Mouse (Mus musculus) midbrain, embryonic 12.5 days (tissue): Measurements from ENCODE around the gene Tmprss3. TPM values are rescaled to one million over a fixed set of nuclear protein-coding genes. Genes with fewer than 3 reads are reported as not detected.

Source experiments
- ATAC-seq: fragments of 200-750 bp; cut with Nextera tagmentation; 2 replicates; pipeline ENCODE4 v1.8.0; 2017; ENCODE audit warnings: low read depth, moderate TSS enrichment, moderate library complexity; ENCODE audit not compliant: low FRiP score
- H3K27ac ChIP-seq: fragments of 300-500 bp; sonication (generic); replicated peaks from 2 replicates; pipeline ENCODE4 v1.5.1; 2016; ENCODE audit warnings: mild to moderate bottlenecking
- H3K27me3 ChIP-seq: fragments of 300-500 bp; sonication (generic); 2 replicates; pipeline ENCODE4 v1.6.1; 2016; ENCODE audit warnings: mild to moderate bottlenecking
- H3K36me3 ChIP-seq: fragments of 300-500 bp; sonication (generic); 2 replicates; pipeline ENCODE4 v1.6.1; 2016
- H3K4me1 ChIP-seq: fragments of 300-500 bp; sonication (generic); 2 replicates; pipeline ENCODE4 v1.6.1; 2016
- H3K4me2 ChIP-seq: fragments of 300-500 bp; sonication (generic); replicated peaks from 2 replicates; pipeline ENCODE4 v1.6.1; 2016; ENCODE audit warnings: mild to moderate bottlenecking, moderate library complexity
- H3K4me3 ChIP-seq: fragments of 300-500 bp; sonication (generic); 2 replicates; pipeline ENCODE4 v1.5.1; 2016; ENCODE audit warnings: mild to moderate bottlenecking
- H3K9ac ChIP-seq: fragments of 300-500 bp; sonication (generic); replicated peaks from 2 replicates; pipeline ENCODE4 v1.6.1; 2016; ENCODE audit warnings: mild to moderate bottlenecking, moderate library complexity
- H3K9me3 ChIP-seq: fragments of 300-500 bp; sonication (generic); 2 replicates; pipeline ENCODE4 v1.6.1; 2016; ENCODE audit warnings: mild to moderate bottlenecking
- WGBS: fragments of 180-500 bp; shearing (Covaris S2); methylation state at CpG from one replicate; pipeline ENCODE4 v1.1.7; 2016; 5-methylcytosine and 5-hydroxymethylcytosine counted together
- polyA plus RNA-seq: library from polyadenylated mRNA; unstranded; fragments of >200 nt; fragmentation: Nextera tagmentation; extraction: Ambion mirVana; gene quantifications from 2 replicates; pipeline ENCODE4 v1.2.1, GENCODE M21; 2016

The Tmprss3 gene
- polyA plus RNA-seq, 1 experiment from 2014 or later = not detected

DNA sequence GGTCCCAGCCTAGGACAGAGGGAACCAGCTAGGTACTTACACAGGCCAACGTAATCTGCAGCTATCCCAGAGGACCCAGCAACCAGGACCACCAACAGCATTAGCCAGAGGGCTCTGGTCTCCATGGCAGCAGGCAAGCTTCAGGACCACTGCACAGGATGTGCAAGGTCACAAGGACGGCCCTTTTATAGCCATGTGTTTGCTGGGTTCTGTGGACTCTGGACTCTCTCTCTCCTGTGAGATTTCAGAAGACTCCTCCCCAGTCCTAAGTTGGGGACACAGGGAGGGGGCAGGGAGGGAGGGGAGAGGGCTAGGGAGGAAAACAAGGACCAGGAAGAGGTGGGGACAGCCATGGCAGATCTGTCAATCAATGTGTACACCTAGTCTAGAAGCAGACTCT lies 69.3 kb downstream of the Tmprss3 start, which contains the start of gene Tff3:
Gene Tff3 (minus strand): TSS at position 195 of the 400 bp plus-strand sequence.
- Histone ChIP-seq H3K4me1 (peaks cover 17% of the 10 kb centered on the region; the same call in 1 of the 2 replicates), H3K4me2 (no peak within 1 kb of the TSS), H3K9me3 (no peaks in the 10 kb centered on the region), H3K27me3 (no peaks in the 10 kb centered on the region), H3K4me3 (no peak within 1 kb of the TSS), H3K36me3 (no peaks in the 10 kb centered on the region), H3K27ac (no peak within 1 kb of the TSS), H3K9ac (no peak within 1 kb of the TSS)
- ATAC-seq = no peak
- WGBS = 23% methylated on average over 2 of the region's 2 CpGs

Other genes with a start within 250 kb of the Tmprss3 start
- 0.05 TPM in 1 of 2 replicates, not detected in the other for gene Umodl1, start 244.3 kb downstream of the Tmprss3 start, polyA plus RNA-seq
- 14.0 and 15.3 TPM in 2 replicates for gene Abcg1, start 141.3 kb downstream of the Tmprss3 start, polyA plus RNA-seq
- 1.1 and 1.4 TPM in 2 replicates for gene Tff3, start 69.3 kb downstream of the Tmprss3 start, polyA plus RNA-seq
- gene Tff2, start 54.7 kb downstream of the Tmprss3 start, polyA plus RNA-seq = not detected in 2 replicates
- gene Tff1, start 33.7 kb downstream of the Tmprss3 start, polyA plus RNA-seq = not detected in 2 replicates
- 0.09 and 0.17 TPM in 2 replicates for gene Ubash3a, start 8.9 kb upstream of the Tmprss3 start, polyA plus RNA-seq
- gene Rsph1, start 78.4 kb upstream of the Tmprss3 start, polyA plus RNA-seq = 0.99 and 1.3 TPM in 2 replicates
- gene Slc37a1, start 87.8 kb upstream of the Tmprss3 start, polyA plus RNA-seq = 9.3 and 10.2 TPM in 2 replicates
- 30.3 and 32.4 TPM in 2 replicates for gene Pde9a, start 187.2 kb upstream of the Tmprss3 start, polyA plus RNA-seq